Mouse (Mus musculus) kidney, adult 2 months (tissue): ENCODE measurements around the gene Tbca. TPM values are rescaled to one million over a fixed set of nuclear protein-coding genes. Genes with fewer than 3 reads are reported as not detected.

Experiments
- DNase-seq: peaks from one replicate; pipeline ENCODE4 v3.0.0; 2021
- H3K27ac ChIP-seq: fragments of 200-500 bp; 2 replicates; pipeline ENCODE4 v1.5.1; 2012; ENCODE audit warnings: low read depth, low read length, control low read depth, inconsistent platforms; ENCODE audit not compliant: insufficient read depth
- H3K27me3 ChIP-seq: fragments of 200-500 bp; replicated peaks from 2 replicates; pipeline ENCODE4 v1.6.1; 2012; ENCODE audit warnings: mild to moderate bottlenecking, moderate library complexity, low read length, inconsistent platforms; ENCODE audit not compliant: control insufficient read depth, insufficient read depth
- H3K36me3 ChIP-seq: fragments of 200-500 bp; 2 replicates; pipeline ENCODE4 v1.6.1; 2012; ENCODE audit warnings: mild to moderate bottlenecking, moderate library complexity, low read length, inconsistent platforms; ENCODE audit not compliant: control insufficient read depth, insufficient read depth
- H3K4me1 ChIP-seq: fragments of 200-500 bp; 2 replicates; pipeline ENCODE4 v1.6.1; 2011; ENCODE audit warnings: low read length; ENCODE audit not compliant: control insufficient read depth, insufficient read depth
- H3K4me3 ChIP-seq: fragments of 200-500 bp; 2 replicates; pipeline ENCODE4 v1.5.1; 2011; ENCODE audit warnings: mild to moderate bottlenecking, low read depth, low read length, control low read depth; ENCODE audit not compliant: insufficient read depth
- CTCF ChIP-seq: fragments of 200-500 bp; conservative IDR thresholded peaks from 2 replicates; pipeline ENCODE4 v1.5.1; 2011; ENCODE audit warnings: low read depth, mild to moderate bottlenecking, control low read depth, low read length, moderate library complexity, mixed read lengths; ENCODE audit not compliant: insufficient read depth, insufficient read length
- POLR2A ChIP-seq: fragments of 200-500 bp; IDR thresholded peaks from one replicate; pipeline ENCODE4 v1.6.1; 2011; ENCODE audit warnings: low read depth, low read length, control low read depth
- WGBS: fragments of 180-500 bp; shearing (Covaris S2); methylation state at CpG from one replicate; pipeline ENCODE4 v1.1.7; 2018; 5-methylcytosine and 5-hydroxymethylcytosine counted together
- polyA plus RNA-seq: library from polyadenylated mRNA; depleted of rRNA; stranded (reverse); fragments of >200 nt; gene quantifications from 2 replicates; pipeline ENCODE4 v1.2.3, GENCODE M21; 2012

Tbca gene
- polyA plus RNA-seq, 1 experiment = 32.5 TPM

- Histone ChIP-seq H3K4me3 (no peak overlapping the region), H3K27ac (no peak overlapping the region), H3K27me3 (no peaks in the 10 kb centered on the region), H3K36me3 (no peaks in the 10 kb centered on the region), H3K4me1 (peaks cover 7% of the 10 kb centered on the region; the same call in 1 of the 2 replicates)
- no peak for DNase-seq
- TF ChIP-seq POLR2A (no peak), CTCF (no peak)
- 52% methylated on average over 2 of the region's 2 CpGs for WGBS
Measured at GRCm38 (mm10) chr13:94820956-94821355, 32.2 kb downstream of the Tbca start.

GRCm38 (mm10) chr13:94826389-94826788 is 37.7 kb downstream of the Tbca start:
- TF ChIP-seq POLR2A (no peak), CTCF (no peak)
- Histone ChIP-seq H3K4me1 (peaks cover 8% of the 10 kb centered on the region; the same call in 1 of the 2 replicates), H3K27me3 (no peaks in the 10 kb centered on the region), H3K27ac (no peak overlapping the region), H3K4me3 (no peak overlapping the region), H3K36me3 (no peaks in the 10 kb centered on the region)
- 81% methylated on average over 5 of the region's 5 CpGs for WGBS
- DNase-seq = no peak

- WGBS = 83% methylated on average over 2 of the region's 2 CpGs
- no peaks in the 10 kb centered on the region for H3K27me3 ChIP-seq
- H3K36me3 ChIP-seq = no peaks in the 10 kb centered on the region
- no peak for TF ChIP-seq POLR2A
- no peak overlapping the region for H3K27ac ChIP-seq
- H3K4me3 ChIP-seq = no peak overlapping the region
- peaks cover 8% of the 10 kb centered on the region; the same call in 1 of the 2 replicates for H3K4me1 ChIP-seq
- DNase-seq = no peak
Measured at GRCm38 (mm10) chr13:94826986-94827385, 38.3 kb downstream of the Tbca start.

GRCm38 (mm10) chr13:94827847-94828246 is 39.1 kb downstream of the Tbca start:
- no peak overlapping the region for H3K27ac ChIP-seq
- TF ChIP-seq CTCF (no peak), POLR2A (no peak)

GRCm38 (mm10) chr13:94838047-94838720 is 49.5 kb downstream of the Tbca start:
- Histone ChIP-seq H3K4me1 (peaks cover 5% of the 10 kb centered on the region), H3K27ac (no peak overlapping the region), H3K36me3 (no peaks in the 10 kb centered on the region; the same call in 1 of the 2 replicates), H3K27me3 (no peaks in the 10 kb centered on the region), H3K4me3 (no peak overlapping the region)
- no peak for DNase-seq
- TF ChIP-seq POLR2A = no peak
- no peak for TF ChIP-seq CTCF
- WGBS = 33% methylated on average over 5 of the region's 5 CpGs

More at GRCm38 (mm10) chr13:94827847-94828246, 39.1 kb downstream of the Tbca start:
- no peak overlapping the region for H3K4me3 ChIP-seq
- no peak for DNase-seq
- 41% methylated on average over 2 of the region's 2 CpGs for WGBS
- peaks cover 8% of the 10 kb centered on the region; the same call in 1 of the 2 replicates for H3K4me1 ChIP-seq
- H3K36me3 ChIP-seq = no peaks in the 10 kb centered on the region
- no peaks in the 10 kb centered on the region for H3K27me3 ChIP-seq

GRCm38 (mm10) chr13:94838756-94839337 is 50.1 kb downstream of the Tbca start:
- H3K27ac ChIP-seq = no peak overlapping the region
- no peak overlapping the region for H3K4me3 ChIP-seq
- no peak for TF ChIP-seq CTCF
- TF ChIP-seq POLR2A = no peak
- H3K27me3 ChIP-seq = no peaks in the 10 kb centered on the region
- WGBS = 74% methylated on average over 8 of the region's 8 CpGs
- DNase-seq = no peak
- H3K4me1 ChIP-seq = peaks cover 5% of the 10 kb centered on the region
- H3K36me3 ChIP-seq = no peaks in the 10 kb centered on the region; the same call in 1 of the 2 replicates

- Histone ChIP-seq H3K4me3 (no peak overlapping the region), H3K27me3 (no peaks in the 10 kb centered on the region), H3K27ac (no peak overlapping the region), H3K4me1 (0 out of 2 replicates have a peak, but pooled peaks cover under 1% of the 10 kb centered on the region), H3K36me3 (no peaks in the 10 kb centered on the region; the same call in 1 of the 2 replicates)
- no peak for DNase-seq
- TF ChIP-seq POLR2A (no peak), CTCF (no peak)
- WGBS = 73% methylated on average over 5 of the region's 5 CpGs
Measured at GRCm38 (mm10) chr13:94843236-94843635, 54.5 kb downstream of the Tbca start.
